ENCODE assay signal across 19 mouse cellular contexts in genomic region chr15:85420686-85421085, GRCm38 (mm10).
"Had no signal": no experiment of that assay in that cellular context is flagged by ENCODE, and none has a peak within 500 bp of the region (broad histone marks: within the 10 kb centered on the region; RNA-seq: fewer than 3 reads in every experiment).

No protein-coding gene starts in this region.

- H3K9ac ChIP-seq: limb, embryonic 12.5 days; limb, embryonic 15.5 days; liver, embryonic 14.5 days; liver, postnatal 0 days; lung, embryonic 15.5 days; neural tube, embryonic 12.5 days; neural tube, embryonic 15.5 days had no signal

- DNase-seq: kidney, postnatal 10 days; kidney, postnatal 36 days; left cerebral cortex, postnatal 4 days; liver, postnatal 0 days; lung, postnatal 14 days; lung, postnatal 4 days; midbrain, embryonic 14.5 days; right cerebral cortex, adult 18-20 months; right cerebral cortex, postnatal 14 days; right cerebral cortex, postnatal 4 days; thymus, postnatal 36 days had no signal

- H3K27me3 ChIP-seq: limb, embryonic 12.5 days; limb, embryonic 15.5 days; lung, embryonic 15.5 days; neural tube, embryonic 12.5 days; neural tube, embryonic 15.5 days had no signal

- H3K4me3 ChIP-seq: limb, embryonic 12.5 days; limb, embryonic 15.5 days; lung, embryonic 15.5 days; neural tube, embryonic 12.5 days; neural tube, embryonic 15.5 days had no signal

- ATAC-seq: liver, postnatal 0 days had no signal

- H3K27ac ChIP-seq: limb, embryonic 12.5 days; limb, embryonic 15.5 days; liver, embryonic 14.5 days; lung, embryonic 15.5 days; neural tube, embryonic 12.5 days; neural tube, embryonic 15.5 days had no signal

- H3K4me2 ChIP-seq: limb, embryonic 12.5 days; limb, embryonic 15.5 days; liver, embryonic 11.5 days; lung, embryonic 15.5 days; midbrain, embryonic 11.5 days; neural tube, embryonic 12.5 days; neural tube, embryonic 15.5 days had no signal

- H3K9me3 ChIP-seq: limb, embryonic 12.5 days; limb, embryonic 15.5 days; lung, embryonic 15.5 days; neural tube, embryonic 12.5 days; neural tube, embryonic 15.5 days had no signal

- H3K4me1 ChIP-seq: limb, embryonic 12.5 days; lung, embryonic 15.5 days; neural tube, embryonic 12.5 days had no signal
